Mouse (Mus musculus) monocyte, adult 2 months (primary cell): Measurements from ENCODE around the gene Lelp1.

ENCODE experiments used
- DNase-seq, 2 experiments: peaks; one replicate each; pipeline ENCODE4 v3.0.0; 2022; ENCODE audit warnings: low spot score in 2 of 2, low read depth in 1 of 2

Gene Lelp1

DNA sequence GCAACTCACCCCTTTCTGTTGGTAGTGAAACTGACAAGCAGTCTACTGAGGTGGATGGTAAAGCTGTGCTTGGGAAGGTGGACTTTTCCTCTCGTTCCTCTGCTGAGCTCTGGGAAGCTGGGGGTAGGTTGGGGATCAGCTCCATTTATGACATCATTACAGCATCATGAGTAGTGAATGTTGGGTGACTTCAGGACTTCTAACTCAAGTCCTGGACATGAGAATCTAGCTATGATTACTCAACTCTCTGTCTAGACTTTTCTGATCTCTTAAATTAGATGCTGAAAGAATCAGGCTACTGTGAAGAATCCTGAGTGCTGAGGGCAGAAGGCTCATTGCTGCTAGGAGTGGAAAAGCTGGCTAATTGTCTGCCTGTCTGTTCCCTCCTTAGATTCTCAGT lies at the start of gene Lelp1:
Gene Lelp1, minus strand, starts transcription at position 101 of the 400 bp plus-strand sequence.
- DNase-seq, result no peak

DNA sequence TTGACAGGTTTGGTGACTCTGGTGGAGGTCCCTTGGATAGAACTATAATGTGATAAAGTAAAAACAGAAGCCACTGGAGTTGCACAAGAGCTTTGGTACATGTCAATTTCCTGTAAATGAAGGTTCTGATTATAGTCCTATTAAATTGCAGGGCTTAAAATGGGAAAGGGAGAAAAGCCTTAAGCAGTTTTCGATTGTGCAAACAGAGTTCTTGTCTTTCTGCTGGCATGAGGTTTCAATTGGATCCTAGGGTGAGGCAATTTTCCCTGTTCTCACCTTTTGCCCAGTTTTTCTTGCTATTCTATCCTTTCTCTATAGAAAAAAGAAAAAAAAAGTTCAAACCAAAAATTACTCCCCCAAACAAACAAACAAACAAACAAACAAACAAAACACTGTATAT lies 34.3 kb upstream of the Lelp1 start:
- DNase-seq, result no peak

DNA sequence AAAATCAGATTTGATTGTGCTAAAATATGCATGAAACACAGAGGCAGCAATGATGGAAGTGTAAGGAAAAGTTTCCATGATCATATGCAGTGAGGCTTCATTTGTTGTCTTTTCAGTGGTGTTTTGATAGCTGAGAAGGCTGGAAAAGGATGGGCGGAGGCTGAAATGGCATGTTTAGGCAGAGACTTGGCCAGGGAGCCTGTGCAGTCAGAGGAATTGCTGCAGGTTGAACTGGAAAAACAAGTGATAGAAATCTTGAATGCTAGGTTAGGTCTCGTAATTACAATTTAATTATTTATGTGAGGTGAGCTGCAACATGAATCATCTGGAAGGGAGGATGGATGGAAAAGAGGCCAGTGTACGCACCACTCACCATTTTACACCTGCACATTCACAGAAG lies 27.3 kb upstream of the Lelp1 start:
- DNase-seq, result no peak

DNA sequence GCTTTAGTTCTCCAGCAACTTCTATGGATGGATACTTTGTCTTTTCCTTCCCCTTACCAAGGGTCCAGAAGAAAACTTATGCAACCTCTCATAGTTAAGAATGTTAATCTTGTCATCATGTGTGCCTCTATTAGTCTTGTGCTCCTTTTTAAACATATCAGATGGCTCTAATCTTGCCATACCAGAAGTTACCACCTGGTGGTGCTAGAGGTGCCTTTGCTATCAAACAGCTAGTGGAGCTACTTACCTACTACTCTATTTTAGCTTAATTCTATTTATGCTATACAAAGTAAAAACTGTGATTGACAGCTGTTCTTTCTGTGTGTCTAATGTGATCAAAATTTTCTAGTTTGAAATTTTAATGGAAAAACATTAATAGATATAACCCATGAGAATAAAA lies 10.8 kb upstream of the Lelp1 start:
- no peak for DNase-seq

DNA sequence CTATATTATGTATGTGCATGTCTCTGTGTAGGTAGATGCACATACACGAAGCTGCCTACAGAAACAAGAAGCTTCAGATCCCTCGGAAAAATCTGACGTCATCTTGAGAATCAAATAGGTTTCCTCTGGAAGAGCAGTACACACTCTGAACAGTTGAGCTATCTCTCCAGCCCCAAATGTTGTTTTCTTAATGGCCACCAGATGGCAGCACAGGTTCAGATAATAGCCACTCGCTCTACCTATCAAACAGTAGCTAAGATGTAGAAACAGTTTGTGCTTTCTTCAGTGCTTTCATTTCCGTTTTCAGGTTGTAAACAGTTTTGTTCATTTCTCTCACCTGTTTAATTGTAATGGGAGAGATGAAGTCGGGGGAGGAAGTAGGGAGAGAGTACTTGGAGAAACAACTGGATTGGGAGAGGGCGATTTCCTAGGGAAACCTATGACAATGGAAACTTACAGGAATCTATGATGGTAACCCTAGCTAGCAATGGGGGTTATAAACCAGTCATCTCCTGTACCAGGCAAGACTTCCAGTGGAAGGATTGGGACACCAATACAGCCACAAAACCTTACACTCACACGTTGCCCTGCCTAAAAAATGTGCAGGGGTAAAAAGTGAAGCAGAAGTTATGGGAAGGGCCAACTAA lies 8.2 kb upstream of the Lelp1 start:
- DNase-seq, result no peak

DNA sequence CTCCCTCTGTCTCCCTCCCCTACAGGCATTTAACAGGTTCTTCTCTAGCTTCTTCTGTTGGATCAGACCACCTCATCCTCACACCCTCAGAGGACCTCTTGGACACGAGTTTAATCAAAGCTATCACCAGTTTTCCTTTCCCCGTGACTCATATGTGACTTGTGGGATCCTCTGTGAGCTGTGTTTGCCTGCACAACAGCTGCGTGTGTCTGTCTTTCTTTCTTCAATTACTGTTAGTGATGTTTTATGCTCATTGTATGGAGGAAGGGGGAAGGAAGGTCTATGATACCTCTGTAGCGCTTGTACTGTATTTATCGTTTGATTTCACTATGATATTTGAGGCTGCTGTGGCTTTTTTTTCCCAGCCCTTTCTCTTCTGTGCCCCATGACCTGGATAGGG lies 5.4 kb upstream of the Lelp1 start:
- DNase-seq, result no peak

DNA sequence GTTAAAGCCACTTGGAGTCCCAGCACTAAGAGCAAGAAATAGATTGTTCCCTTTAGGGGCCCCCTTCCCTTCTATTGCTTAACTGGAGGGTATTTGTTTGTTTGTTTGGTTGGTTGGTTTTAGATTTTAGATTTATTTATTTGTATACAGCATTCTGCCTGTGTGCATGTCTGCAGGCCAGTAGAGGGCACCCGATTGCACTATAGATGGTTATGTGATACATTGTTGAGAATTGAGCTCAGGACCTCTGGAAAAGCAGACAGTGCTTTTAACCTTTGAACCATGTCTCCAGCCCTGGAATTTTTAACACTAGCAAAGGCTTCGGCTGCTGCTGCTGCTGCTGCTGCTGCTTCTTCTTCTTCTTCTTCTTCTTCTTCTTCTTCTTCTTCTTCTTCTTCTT lies 4.9 kb upstream of the Lelp1 start:
- no peak for DNase-seq

DNA sequence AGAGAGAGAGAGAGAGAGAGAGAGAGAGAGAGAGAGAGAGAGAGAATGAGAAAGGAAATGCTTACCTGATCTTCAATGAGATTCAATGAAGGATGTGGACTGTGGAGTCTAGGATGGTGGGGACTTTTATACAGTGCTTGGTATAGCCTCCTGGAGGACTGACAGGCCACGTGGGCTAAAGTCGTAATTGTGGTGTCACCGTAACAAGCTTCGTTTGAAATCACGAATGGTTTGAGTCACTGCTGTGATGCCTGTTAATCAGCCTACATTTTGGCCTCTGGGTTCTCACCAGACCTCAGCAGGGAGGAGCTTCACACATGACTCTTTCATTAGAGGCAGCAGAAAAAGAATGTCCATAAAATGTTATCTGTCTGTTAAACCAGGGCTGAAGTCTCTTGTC lies 18.7 kb downstream of the Lelp1 start, which contains the start of gene Prr9:
Gene Prr9, minus strand, starts transcription at position 101 of the 400 bp plus-strand sequence.
- DNase-seq, result no peak

DNA sequence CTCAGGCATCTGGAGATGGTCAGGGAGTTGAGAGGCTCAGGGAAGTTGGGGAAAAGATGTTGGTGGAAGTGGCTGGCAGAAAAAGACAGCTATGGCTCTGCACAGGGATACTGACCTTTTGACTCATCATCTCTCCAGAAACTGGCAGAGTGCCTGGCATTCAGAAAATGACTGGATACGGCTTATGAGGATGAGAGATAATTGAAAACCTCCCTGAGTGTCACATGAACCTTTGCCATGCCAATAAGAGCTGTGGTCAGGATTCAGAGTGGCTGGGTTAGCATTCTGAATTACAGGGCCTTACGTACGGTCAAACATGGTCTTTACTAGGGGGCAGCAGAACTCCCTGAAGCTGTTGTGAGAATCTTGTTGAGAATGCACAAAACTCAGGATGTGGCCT lies 21.6 kb downstream of the Lelp1 start:
- no peak for DNase-seq

DNA sequence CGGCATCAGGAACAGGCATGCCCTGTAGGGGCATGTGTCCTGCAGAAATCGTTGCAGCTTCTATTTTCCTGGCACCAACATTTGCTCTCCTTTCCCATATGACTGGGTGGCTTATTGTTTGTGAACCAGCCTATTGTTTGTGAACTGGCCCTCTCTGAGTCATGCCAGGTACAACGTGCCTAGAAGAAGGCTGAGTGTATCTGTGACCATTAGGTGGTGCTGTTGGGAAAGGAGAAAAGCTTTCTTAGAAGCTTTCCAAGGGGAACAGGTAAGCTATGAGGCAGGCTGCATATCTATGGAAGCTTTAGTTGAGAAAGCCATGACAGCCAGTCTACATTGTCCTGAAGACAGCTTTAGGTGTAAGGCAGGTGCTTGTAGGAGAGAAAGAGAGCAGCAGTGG lies 24.6 kb downstream of the Lelp1 start:
- DNase-seq, result no peak

DNA sequence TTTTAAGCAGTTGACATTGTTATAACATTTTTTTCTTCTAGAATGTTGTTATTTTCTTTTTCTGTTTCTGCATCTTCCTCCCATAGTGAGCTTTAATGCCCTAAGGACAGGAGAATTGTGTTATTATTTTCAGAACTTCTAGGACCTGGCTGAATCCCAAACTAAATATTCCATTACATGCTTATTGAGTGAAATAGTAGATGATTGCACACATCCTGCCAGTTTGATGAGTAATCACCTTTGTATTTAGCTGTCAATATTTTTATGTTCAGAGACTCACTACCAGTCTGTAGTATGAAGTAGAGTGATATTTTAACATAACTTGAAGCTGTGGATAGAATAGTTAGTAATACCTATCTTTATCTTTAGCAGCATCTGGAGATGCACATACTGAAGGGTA lies 31.0 kb downstream of the Lelp1 start:
- DNase-seq, result no peak

DNA sequence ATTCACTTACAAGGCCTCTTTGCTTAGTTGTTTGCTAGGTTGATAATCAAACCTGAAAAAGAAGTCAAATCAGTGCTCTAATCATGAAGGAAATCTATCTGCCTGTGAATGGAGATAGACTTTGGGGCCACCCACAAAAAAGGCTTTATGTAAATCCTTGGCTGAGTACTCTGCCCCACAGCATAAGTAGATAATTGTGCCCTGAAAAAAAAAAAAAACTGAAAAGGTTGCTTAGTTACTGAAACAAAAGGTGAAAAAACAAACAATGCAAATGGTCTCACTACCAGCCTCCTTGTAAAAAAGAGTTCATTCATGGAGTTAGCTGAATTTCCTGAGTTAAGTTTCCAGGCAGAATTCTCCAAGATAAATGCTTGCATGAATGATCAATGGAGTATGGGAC lies 31.8 kb downstream of the Lelp1 start:
- no peak for DNase-seq

DNA sequence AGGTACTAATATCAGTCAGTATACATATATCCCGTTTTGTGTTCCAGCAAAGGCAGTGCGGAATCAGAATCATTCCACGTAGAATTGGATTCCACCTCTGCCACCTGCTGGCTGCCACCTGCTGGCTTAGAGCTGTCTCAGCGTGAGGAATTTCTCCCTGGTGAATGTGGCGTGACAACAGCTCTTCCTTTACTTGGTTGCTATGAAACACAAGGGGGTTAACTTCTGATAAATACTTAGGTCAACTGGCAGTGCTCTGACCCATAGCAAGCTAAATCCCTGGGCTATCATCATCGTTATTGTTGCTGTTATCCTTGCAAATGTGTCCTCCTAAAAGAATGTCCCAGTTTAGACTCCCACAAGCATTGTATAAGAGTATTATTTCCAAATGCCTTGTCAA lies 36.0 kb downstream of the Lelp1 start:
- no peak for DNase-seq
